Mouse (Mus musculus): ENCODE results near the gene Pskh1. TPM values are rescaled to one million over a fixed set of nuclear protein-coding genes. Genes with fewer than 3 reads are reported as not detected.

The Pskh1 gene
- polyA plus RNA-seq, 1 experiment from 2014 or later: 28.8 TPM

DNA sequence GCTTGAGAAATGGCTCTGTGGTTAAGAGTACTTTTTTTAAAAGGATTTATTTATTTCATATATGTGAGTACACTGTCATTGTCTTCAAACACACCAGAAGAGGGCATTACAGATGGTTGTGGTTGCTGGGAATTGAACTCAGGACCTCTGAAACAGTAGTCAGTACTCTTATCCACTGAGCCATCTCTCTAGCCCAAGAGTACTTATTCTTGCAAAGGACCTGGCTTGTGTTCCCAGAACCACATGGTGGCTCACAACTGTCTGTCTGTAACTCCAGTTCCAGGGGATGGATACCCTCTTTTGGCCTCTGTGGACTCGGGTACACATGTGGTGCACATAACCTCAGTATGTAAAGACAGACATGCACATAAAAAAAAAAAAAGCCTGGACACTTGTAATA, 69.1 kb downstream of the Pskh1 start:
- 69% methylated on average over 1 of the region's 1 CpGs for WGBS
- DNase-seq (ENCODE audit: low spot score): no peak
- Histone ChIP-seq H3K4me3 (no peak overlapping the region), H3K27ac (no peak overlapping the region), H3K27me3 (ENCODE audit: insufficient read depth, poor library complexity, severe bottlenecking) (peaks cover 40% of the 10 kb centered on the region), H3K9me3 (no peaks in the 10 kb centered on the region), H3K4me1 (replicated peaks) (peaks cover 29% of the 10 kb centered on the region), H3K36me3 (no peaks in the 10 kb centered on the region)

DNA sequence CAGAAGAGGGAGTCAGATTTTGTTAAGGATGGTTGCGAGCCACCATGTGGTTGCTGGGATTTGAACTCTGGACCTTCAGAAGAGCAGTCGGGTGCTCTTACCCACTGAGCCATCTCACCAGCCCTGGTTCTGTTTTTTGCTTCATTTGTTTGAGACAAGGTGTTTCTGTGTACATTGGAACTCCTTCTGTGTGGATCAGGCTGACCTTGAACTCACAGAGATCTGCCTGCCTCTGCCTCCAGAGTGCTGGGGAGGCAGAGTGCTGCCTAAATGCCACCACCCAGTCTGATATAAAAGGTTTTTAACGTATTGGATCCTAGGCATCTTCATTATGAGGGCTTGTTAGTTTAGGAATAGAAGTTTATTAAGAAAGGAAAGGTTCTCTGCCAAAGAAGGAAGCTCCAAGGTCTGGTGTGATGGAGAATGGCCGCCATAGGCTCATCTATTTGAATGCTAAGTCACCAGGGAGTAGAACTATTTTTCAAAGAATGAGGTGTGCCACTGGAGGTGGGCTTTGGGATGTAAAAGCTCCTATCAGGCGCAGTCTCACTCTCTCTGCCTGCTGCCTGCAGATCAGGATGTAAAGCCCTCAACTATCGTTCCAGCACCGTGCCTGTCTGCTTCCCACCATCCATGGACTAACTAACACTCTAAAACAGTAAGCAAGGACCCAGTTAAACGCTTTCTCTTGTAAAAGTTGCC, 70.9 kb downstream of the Pskh1 start:
- Histone ChIP-seq H3K36me3 (no peaks in the 10 kb centered on the region), H3K4me1 (replicated peaks) (peaks cover 11% of the 10 kb centered on the region), H3K9me3 (no peaks in the 10 kb centered on the region), H3K27ac (no peak overlapping the region), H3K27me3 (ENCODE audit: insufficient read depth, poor library complexity, severe bottlenecking) (peaks cover 22% of the 10 kb centered on the region), H3K4me3 (no peak overlapping the region)
- 76% methylated on average over 8 of the region's 8 CpGs for WGBS
- no peak for DNase-seq (ENCODE audit: low spot score)

GRCm38 (mm10) chr8:105975363-105975762, 75.1 kb downstream of the Pskh1 start:
- no peaks in the 10 kb centered on the region for H3K4me1 ChIP-seq (replicated peaks)
- no peaks in the 10 kb centered on the region for H3K27me3 ChIP-seq (ENCODE audit: insufficient read depth, poor library complexity, severe bottlenecking)
- WGBS: 62% methylated on average over 7 of the region's 7 CpGs
- H3K27ac ChIP-seq: no peak overlapping the region
- no peaks in the 10 kb centered on the region for H3K36me3 ChIP-seq
- H3K4me3 ChIP-seq: no peak overlapping the region
- H3K9me3 ChIP-seq: no peaks in the 10 kb centered on the region
- no peak for DNase-seq (ENCODE audit: low spot score)

DNA sequence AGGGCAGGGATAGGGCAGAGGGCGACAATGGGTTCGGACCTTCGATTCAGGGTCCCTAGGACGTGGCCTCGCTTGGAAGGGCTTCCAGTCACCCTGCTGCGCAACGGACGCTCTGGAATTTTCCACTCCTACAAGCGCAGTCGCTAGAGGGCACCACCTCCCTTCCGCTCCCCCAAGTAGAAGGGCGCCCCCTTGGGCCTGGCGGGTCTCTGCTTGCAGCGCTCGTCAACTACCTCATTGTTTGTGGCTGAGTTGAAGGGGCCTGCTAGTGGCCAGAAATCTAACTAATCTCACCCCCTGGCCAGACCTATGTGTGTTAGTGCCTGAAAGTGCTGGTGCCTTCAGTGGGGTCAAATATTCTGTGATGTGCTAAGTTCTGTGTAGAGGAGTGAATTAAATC, 79.1 kb downstream of the Pskh1 start, which contains the start of gene Dpep3:
Dpep3 (minus strand) TSS at position 105 of the 400 bp plus-strand sequence.
- H3K36me3 ChIP-seq: no peaks in the 10 kb centered on the region
- no peak within 1 kb of the TSS for H3K27ac ChIP-seq
- H3K4me3 ChIP-seq: no peak within 1 kb of the TSS
- H3K9me3 ChIP-seq: no peaks in the 10 kb centered on the region
- 92% methylated on average over 15 of the region's 15 CpGs for WGBS
- no peak for DNase-seq (ENCODE audit: low spot score)
- H3K4me1 ChIP-seq (replicated peaks): no peaks in the 10 kb centered on the region
- no peaks in the 10 kb centered on the region for H3K27me3 ChIP-seq (ENCODE audit: insufficient read depth, poor library complexity, severe bottlenecking)

GRCm38 (mm10) chr8:105981146-105981545, 80.9 kb downstream of the Pskh1 start:
- H3K36me3 ChIP-seq: no peaks in the 10 kb centered on the region
- no peaks in the 10 kb centered on the region for H3K9me3 ChIP-seq
- 81% methylated on average over 1 of the region's 1 CpGs for WGBS

More at GRCm38 (mm10) chr8:105981146-105981545, 80.9 kb downstream of the Pskh1 start:
- DNase-seq (ENCODE audit: low spot score): no peak
- no peaks in the 10 kb centered on the region for H3K27me3 ChIP-seq (ENCODE audit: insufficient read depth, poor library complexity, severe bottlenecking)
- H3K4me1 ChIP-seq (replicated peaks): no peaks in the 10 kb centered on the region
- H3K4me3 ChIP-seq: no peak overlapping the region
- H3K27ac ChIP-seq: no peak overlapping the region

Other genes with a start within 250 kb of the Pskh1 start
- 2.1 and 4.9 TPM in 2 replicates for gene Carmil2, start 214.2 kb upstream of the Pskh1 start, polyA plus RNA-seq (2016; fragmentation: Nextera tagmentation; extraction: Ambion mirVana)
- gene Acd, start 199.3 kb upstream of the Pskh1 start, polyA plus RNA-seq (2016; fragmentation: Nextera tagmentation; extraction: Ambion mirVana): 81.3 and 92.6 TPM in 2 replicates
- 23.3 and 32.2 TPM in 2 replicates for gene Pard6a, start 199.3 kb upstream of the Pskh1 start, polyA plus RNA-seq (2016; fragmentation: Nextera tagmentation; extraction: Ambion mirVana)
- 0.14 TPM in 1 of 2 replicates, not detected in the other for gene 4933405L10Rik, start 192.8 kb upstream of the Pskh1 start, polyA plus RNA-seq (2016; fragmentation: Nextera tagmentation; extraction: Ambion mirVana)
- 40.7 and 44.6 TPM in 2 replicates for gene Enkd1, start 192.2 kb upstream of the Pskh1 start, polyA plus RNA-seq (2016; fragmentation: Nextera tagmentation; extraction: Ambion mirVana)
- gene Gfod2, start 141.8 kb upstream of the Pskh1 start, polyA plus RNA-seq (2016; fragmentation: Nextera tagmentation; extraction: Ambion mirVana): 36.8 and 49.8 TPM in 2 replicates
- gene Ranbp10, start 73.1 kb upstream of the Pskh1 start, polyA plus RNA-seq (2016; fragmentation: Nextera tagmentation; extraction: Ambion mirVana): 10.4 and 11.1 TPM in 2 replicates
- 0.51 and 1.8 TPM in 2 replicates for gene Tsnaxip1, start 72.7 kb upstream of the Pskh1 start, polyA plus RNA-seq (2016; fragmentation: Nextera tagmentation; extraction: Ambion mirVana)
- 55.2 and 58.1 TPM in 2 replicates for gene Cenpt, start 47.2 kb upstream of the Pskh1 start, polyA plus RNA-seq (2016; fragmentation: Nextera tagmentation; extraction: Ambion mirVana)
- 78.3 and 83.5 TPM in 2 replicates for gene Thap11, start 45.3 kb upstream of the Pskh1 start, polyA plus RNA-seq (2016; fragmentation: Nextera tagmentation; extraction: Ambion mirVana)
- gene Nutf2, start 39.9 kb upstream of the Pskh1 start, polyA plus RNA-seq (2016; fragmentation: Nextera tagmentation; extraction: Ambion mirVana): 364 and 407 TPM in 2 replicates
- gene Edc4, start 19.6 kb upstream of the Pskh1 start, polyA plus RNA-seq (2016; fragmentation: Nextera tagmentation; extraction: Ambion mirVana): 72.4 and 75.8 TPM in 2 replicates
- 0.39 and 0.73 TPM in 2 replicates for gene Nrn1l, start 6.9 kb upstream of the Pskh1 start, polyA plus RNA-seq (2016; fragmentation: Nextera tagmentation; extraction: Ambion mirVana)
- gene Ctrl, start 33.4 kb downstream of the Pskh1 start, polyA plus RNA-seq (2016; fragmentation: Nextera tagmentation; extraction: Ambion mirVana): 1.7 and 2.5 TPM in 2 replicates
- gene Psmb10, start 38.0 kb downstream of the Pskh1 start, polyA plus RNA-seq (2016; fragmentation: Nextera tagmentation; extraction: Ambion mirVana): 32.7 and 33.6 TPM in 2 replicates
- gene Lcat, start 42.9 kb downstream of the Pskh1 start, polyA plus RNA-seq (2016; fragmentation: Nextera tagmentation; extraction: Ambion mirVana): 0.60 and 0.78 TPM in 2 replicates
- gene Slc12a4, start 65.7 kb downstream of the Pskh1 start, polyA plus RNA-seq (2016; fragmentation: Nextera tagmentation; extraction: Ambion mirVana): 18.7 and 19.3 TPM in 2 replicates
- not detected in 2 replicates for gene Dpep3, start 79.0 kb downstream of the Pskh1 start, polyA plus RNA-seq (2016; fragmentation: Nextera tagmentation; extraction: Ambion mirVana)
- 21.1 and 21.3 TPM in 2 replicates for gene Dus2, start 90.9 kb downstream of the Pskh1 start, polyA plus RNA-seq (2016; fragmentation: Nextera tagmentation; extraction: Ambion mirVana)
- gene Dpep2nb, start 105.5 kb downstream of the Pskh1 start, polyA plus RNA-seq (2016; fragmentation: Nextera tagmentation; extraction: Ambion mirVana): not detected in 2 replicates
- 22.4 and 24.4 TPM in 2 replicates for gene Ddx28, start 111.4 kb downstream of the Pskh1 start, polyA plus RNA-seq (2016; fragmentation: Nextera tagmentation; extraction: Ambion mirVana)
- gene Nfatc3, start 158.4 kb downstream of the Pskh1 start, polyA plus RNA-seq (2016; fragmentation: Nextera tagmentation; extraction: Ambion mirVana): 4.2 and 6.2 TPM in 2 replicates
- gene Esrp2, start 236.5 kb downstream of the Pskh1 start, polyA plus RNA-seq (2016; fragmentation: Nextera tagmentation; extraction: Ambion mirVana): 2.5 and 3.3 TPM in 2 replicates
- gene Pla2g15, start 250.0 kb downstream of the Pskh1 start, polyA plus RNA-seq (2016; fragmentation: Nextera tagmentation; extraction: Ambion mirVana): 15.0 and 16.1 TPM in 2 replicates

Data from hindbrain, embryonic 10.5 days (tissue).